Mouse (Mus musculus) erythroblast, embryonic 14.5 days (primary cell): ENCODE results near the gene Hexa. TPM values are rescaled to one million over a fixed set of nuclear protein-coding genes. Genes with fewer than 3 reads are reported as not detected.

Source experiments
- H3K27me3 ChIP-seq: 2 replicates; pipeline ENCODE4 v1.6.1; 2012; ENCODE audit warnings: inconsistent platforms; ENCODE audit not compliant: control insufficient read depth
- H3K36me3 ChIP-seq: 2 replicates; pipeline ENCODE4 v1.6.1; 2012; ENCODE audit warnings: mild to moderate bottlenecking, inconsistent platforms; ENCODE audit not compliant: control insufficient read depth
- H3K4me1 ChIP-seq: 2 replicates; pipeline ENCODE4 v1.6.1; 2012; ENCODE audit warnings: inconsistent platforms; ENCODE audit not compliant: control insufficient read depth
- H3K4me3 ChIP-seq: replicated peaks from 2 replicates; pipeline ENCODE3; 2012; ENCODE audit warnings: moderate library complexity, mild to moderate bottlenecking, inconsistent platforms
- H3K9me3 ChIP-seq: 2 replicates; pipeline ENCODE4 v1.6.1; 2012; ENCODE audit warnings: low read length, inconsistent platforms, mixed read lengths; ENCODE audit not compliant: control insufficient read depth
- GATA1 ChIP-seq: IDR thresholded peaks from 2 replicates; pipeline ENCODE4 v1.6.1; 2012; ENCODE audit warnings: low read length, inconsistent platforms, mixed read lengths
- TAL1 ChIP-seq: IDR thresholded peaks from 3 replicates; pipeline ENCODE4 v1.6.1; 2012; ENCODE audit warnings: low read length, inconsistent platforms, mixed read lengths
- polyA plus RNA-seq: library from polyadenylated mRNA; stranded (reverse); fragments of >175 nt; gene quantifications from 2 replicates; pipeline ENCODE4 v1.2.3, GENCODE M21; 2012

Hexa gene
- polyA plus RNA-seq, 1 experiment: 0.42 TPM

DNA sequence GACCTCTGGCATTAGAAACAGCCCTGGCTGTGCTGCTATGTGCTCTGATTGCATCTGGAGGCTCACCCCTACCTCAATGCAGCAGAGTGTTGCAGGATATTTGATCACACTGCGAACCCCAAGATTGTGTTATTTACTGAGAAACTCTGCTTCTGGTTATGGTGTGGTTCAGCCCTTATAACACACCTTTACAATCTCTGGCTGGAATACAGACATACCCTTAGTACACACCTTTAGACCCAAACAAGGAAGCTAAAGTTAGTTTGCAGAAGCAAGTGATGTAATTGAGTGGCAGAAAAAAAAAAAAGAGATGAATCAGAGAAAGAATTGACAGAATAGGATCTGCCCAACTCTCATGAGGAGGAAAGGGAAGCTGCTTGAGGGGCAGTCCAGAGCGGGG lies 71.6 kb downstream of the Hexa start:
- TF ChIP-seq GATA1 (no peak), TAL1 (no peak)
- H3K4me1 ChIP-seq: no peaks in the 10 kb centered on the region
- H3K36me3 ChIP-seq: no peaks in the 10 kb centered on the region
- no peak overlapping the region for H3K4me3 ChIP-seq
- no peaks in the 10 kb centered on the region for H3K9me3 ChIP-seq
- H3K27me3 ChIP-seq: peaks cover 32% of the 10 kb centered on the region

Other genes starting within 250 kb of the Hexa start
- gene Adpgk, start 248.0 kb upstream of the Hexa start, polyA plus RNA-seq: 0.17 and 0.26 TPM in 2 replicates
- gene Bbs4, start 186.0 kb upstream of the Hexa start, polyA plus RNA-seq: 0.09 TPM in 1 of 2 replicates, not detected in the other
- gene Arih1, start 52.9 kb upstream of the Hexa start, polyA plus RNA-seq: 2.4 and 3.2 TPM in 2 replicates
- 0.03 TPM in 1 of 2 replicates, not detected in the other for gene Tmem202, start 307 bp downstream of the Hexa start, polyA plus RNA-seq
- not detected in 2 replicates for gene Celf6, start 38.4 kb downstream of the Hexa start, polyA plus RNA-seq
- gene Parp6, start 77.7 kb downstream of the Hexa start, polyA plus RNA-seq: 0.06 and 0.20 TPM in 2 replicates
- gene Pkm, start 116.8 kb downstream of the Hexa start, polyA plus RNA-seq: 4.3 and 4.7 TPM in 2 replicates
- not detected in 2 replicates for gene Gramd2, start 140.6 kb downstream of the Hexa start, polyA plus RNA-seq
- gene Senp8, start 211.2 kb downstream of the Hexa start, polyA plus RNA-seq: 0.01 and 0.04 TPM in 2 replicates
- 0.02 and 0.03 TPM in 2 replicates for gene Myo9a, start 211.4 kb downstream of the Hexa start, polyA plus RNA-seq